Mouse (Mus musculus): ENCODE measurements around the gene Opa3. TPM values are rescaled to one million over a fixed set of nuclear protein-coding genes. Genes with fewer than 3 reads are reported as not detected.
"Not testable (repeated sequence)": the region's sequence is repeated elsewhere in the genome, so short reads cannot be mapped to it uniquely, and the experiment has no call there.

Opa3 gene
- total RNA-seq, 4 experiments from 2014 or later: 61.4 to 77.3 (median 68.1) TPM

- no peak for DNase-seq (ENCODE audit: low spot score)
Measured at GRCm38 (mm10) chr7:19279581-19280114, 51.5 kb downstream of the Opa3 start, which contains the start of gene Ppm1n. Gene Ppm1n (minus strand): TSS chr7:19280064.

- not testable (repeated sequence) for DNase-seq (ENCODE audit: low spot score)
Measured at GRCm38 (mm10) chr7:19281680-19282304, 53.7 kb downstream of the Opa3 start.

GRCm38 (mm10) chr7:19282385-19282784 is 54.3 kb downstream of the Opa3 start, which contains the start of gene Rtn2:
Gene Rtn2 (plus strand): TSS chr7:19282624.
- DNase-seq (ENCODE audit: low spot score): no peak

DNA sequence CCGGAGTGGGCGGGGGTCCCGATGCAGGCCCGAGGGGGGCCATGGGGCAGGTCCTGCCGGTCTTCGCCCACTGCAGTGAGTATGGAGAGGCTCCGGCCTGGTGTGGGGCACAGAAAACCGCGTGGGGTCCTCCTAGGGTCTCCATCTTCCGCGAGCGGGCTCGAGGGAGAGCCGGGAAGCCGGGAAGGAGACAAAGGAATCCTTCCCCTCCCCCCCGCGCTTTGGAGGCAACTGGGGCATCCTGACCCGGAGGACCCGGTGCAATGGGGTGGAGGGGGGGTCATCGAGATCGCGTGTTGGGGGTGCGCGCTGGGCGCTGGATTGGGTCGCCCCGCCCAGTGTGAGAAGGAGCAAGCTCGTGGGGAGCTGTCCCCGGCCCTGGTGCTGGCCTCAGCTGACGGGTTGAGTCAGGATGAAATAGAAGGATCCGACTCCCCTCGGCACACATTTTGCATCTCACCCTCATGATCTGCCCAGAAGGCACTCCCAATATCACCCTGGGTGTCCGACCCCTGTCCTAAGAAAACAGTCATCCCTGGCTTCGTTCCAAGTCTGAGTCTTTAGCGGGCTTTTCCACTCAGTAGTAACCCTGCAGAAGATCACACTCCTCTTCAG is 54.8 kb downstream of the Opa3 start:
- no peak for DNase-seq (ENCODE audit: low spot score)

DNA sequence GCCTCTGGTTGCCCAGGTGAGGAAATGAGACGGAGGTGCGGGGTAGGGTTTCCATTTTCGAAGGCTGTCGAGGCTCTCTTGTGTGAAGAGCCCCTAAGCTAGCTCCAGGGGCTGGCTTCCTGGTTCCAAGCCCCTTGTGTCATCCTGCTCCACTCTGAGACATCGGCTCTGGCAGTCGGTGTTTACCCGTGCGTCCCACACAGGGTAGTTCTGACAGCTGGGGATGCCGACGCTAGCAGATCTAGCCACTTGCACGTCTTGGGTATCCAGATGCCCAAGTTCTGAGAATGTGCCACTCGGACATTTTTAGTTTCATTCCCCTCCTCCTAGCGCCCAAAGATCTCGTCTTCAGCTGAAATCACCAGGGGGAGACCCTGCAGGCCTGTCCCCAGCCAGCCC is 55.3 kb downstream of the Opa3 start:
- DNase-seq (ENCODE audit: low spot score): no peak

DNA sequence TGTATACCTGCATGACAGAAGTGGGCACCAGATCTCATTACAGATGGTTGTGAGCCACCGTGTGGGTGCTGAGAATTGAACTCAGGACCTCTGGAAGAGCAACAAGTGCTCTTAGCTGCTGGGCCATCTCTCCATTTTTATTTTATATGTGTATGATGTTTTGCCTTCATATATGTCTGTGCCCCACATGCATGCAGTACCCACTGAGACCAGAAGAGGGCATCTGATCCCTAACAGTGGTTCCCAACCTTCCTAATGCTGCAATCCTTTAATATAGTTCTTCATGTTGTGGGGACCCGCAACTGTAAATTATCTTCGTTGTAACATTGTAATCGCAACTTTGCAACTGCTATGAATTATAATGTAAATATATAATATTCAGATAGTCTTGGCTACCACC is 56.6 kb downstream of the Opa3 start:
- DNase-seq (ENCODE audit: low spot score): no peak

GRCm38 (mm10) chr7:19290969-19291596 is 62.9 kb downstream of the Opa3 start:
- DNase-seq (ENCODE audit: low spot score): peak; percentile 59

GRCm38 (mm10) chr7:19295503-19296185 is 67.5 kb downstream of the Opa3 start:
- DNase-seq (ENCODE audit: low spot score): peak; percentile 97

GRCm38 (mm10) chr7:19297034-19297433 is 68.9 kb downstream of the Opa3 start:
- no peak for DNase-seq (ENCODE audit: low spot score)

DNA sequence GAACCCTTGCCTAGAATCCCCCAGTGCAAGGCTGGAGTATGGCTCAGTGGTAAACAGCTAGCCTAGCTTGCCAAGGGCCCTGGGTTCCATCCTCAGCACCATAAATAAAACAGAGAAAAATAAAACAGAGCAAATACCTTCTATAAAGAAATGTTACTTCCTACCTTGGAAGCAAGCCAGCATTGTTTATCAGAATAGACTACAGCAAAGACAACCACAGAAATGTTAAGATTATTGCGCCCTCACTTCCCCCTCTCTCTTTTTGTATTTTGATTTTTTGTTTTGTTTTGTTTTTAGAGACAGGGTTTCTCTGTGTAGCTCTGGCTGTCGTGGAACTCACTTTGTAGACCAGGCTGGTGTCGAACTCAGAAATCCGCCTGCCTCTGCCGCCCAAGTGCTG is 69.7 kb downstream of the Opa3 start:
- no peak for DNase-seq (ENCODE audit: low spot score)

GRCm38 (mm10) chr7:19299194-19299593 is 71.1 kb downstream of the Opa3 start:
- DNase-seq (ENCODE audit: low spot score): no peak

GRCm38 (mm10) chr7:19300501-19301421 is 72.6 kb downstream of the Opa3 start:
- peak; percentile 84 for DNase-seq (ENCODE audit: low spot score)

- no peak for DNase-seq (ENCODE audit: low spot score)
Measured at GRCm38 (mm10) chr7:19301461-19302263, 73.5 kb downstream of the Opa3 start.

DNA sequence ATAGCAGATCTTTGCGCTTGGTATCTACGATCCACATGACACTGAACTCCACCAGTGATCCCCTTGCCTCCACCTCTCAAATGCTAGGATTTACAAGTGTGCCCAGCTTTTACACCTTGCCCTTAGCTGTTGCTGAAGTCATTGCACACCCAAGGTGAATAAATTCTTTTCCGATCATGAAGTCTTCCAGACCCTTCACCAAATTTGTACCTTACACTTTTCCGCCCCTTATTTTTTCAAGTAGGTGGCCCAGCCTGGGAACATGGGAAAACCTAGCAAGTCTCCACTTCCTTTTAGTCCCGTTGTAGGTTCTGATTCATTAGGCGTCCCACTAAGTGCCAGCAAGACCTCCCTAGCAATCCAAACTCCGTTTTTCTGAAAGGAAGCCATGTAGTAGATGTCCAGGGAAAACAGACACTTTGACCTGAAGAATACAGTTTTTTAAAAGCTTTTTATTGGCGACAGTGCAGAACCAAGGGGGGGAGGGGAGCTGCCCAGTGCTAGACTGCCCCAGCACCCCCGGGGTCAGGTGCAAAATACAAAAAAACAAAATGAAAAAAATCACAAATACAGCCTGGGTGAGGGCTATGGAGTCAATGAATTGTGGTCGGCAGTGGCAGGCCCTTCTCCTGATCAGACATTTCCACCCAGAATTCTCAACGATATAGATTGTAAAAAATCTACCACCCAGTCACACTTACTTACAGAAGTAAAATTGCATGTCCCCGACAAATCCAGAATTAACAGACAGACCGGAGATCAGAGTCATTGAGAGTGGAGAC is 74.3 kb downstream of the Opa3 start:
- DNase-seq (ENCODE audit: low spot score): no peak

DNA sequence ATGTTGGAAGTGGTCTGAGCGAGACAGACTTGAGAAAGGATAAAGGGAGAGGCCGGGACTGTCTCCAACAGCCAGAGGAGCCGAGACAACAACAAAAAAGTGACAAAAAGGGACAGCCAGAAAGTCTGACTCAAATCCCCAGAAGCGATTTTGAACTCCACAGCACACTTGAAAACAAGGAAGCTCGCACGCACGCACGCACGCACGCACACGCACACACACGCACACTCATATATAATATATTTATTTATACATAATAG is 74.8 kb downstream of the Opa3 start:
- DNase-seq (ENCODE audit: low spot score): no peak

DNA sequence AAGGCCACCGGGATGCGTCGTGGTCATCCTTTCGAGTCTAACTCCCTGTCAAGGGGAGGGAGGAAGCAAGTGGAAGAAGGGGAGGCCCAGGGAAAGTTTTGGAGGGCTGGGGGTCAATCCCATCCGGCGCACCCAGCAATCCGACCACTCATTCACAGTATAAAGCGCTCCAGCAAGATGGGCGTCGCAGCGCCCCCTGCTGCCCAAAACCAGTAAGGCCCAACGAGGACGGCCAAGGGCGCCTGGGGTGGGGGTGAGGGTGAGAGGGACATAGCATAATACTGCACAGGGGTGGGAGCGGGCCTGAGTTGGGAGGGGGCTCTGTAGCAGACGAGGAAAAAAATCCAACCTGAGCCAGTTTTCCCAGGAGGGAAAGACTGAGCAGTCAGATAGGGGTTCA is 75.6 kb downstream of the Opa3 start:
- peak; percentile 71 for DNase-seq (ENCODE audit: low spot score)

DNA sequence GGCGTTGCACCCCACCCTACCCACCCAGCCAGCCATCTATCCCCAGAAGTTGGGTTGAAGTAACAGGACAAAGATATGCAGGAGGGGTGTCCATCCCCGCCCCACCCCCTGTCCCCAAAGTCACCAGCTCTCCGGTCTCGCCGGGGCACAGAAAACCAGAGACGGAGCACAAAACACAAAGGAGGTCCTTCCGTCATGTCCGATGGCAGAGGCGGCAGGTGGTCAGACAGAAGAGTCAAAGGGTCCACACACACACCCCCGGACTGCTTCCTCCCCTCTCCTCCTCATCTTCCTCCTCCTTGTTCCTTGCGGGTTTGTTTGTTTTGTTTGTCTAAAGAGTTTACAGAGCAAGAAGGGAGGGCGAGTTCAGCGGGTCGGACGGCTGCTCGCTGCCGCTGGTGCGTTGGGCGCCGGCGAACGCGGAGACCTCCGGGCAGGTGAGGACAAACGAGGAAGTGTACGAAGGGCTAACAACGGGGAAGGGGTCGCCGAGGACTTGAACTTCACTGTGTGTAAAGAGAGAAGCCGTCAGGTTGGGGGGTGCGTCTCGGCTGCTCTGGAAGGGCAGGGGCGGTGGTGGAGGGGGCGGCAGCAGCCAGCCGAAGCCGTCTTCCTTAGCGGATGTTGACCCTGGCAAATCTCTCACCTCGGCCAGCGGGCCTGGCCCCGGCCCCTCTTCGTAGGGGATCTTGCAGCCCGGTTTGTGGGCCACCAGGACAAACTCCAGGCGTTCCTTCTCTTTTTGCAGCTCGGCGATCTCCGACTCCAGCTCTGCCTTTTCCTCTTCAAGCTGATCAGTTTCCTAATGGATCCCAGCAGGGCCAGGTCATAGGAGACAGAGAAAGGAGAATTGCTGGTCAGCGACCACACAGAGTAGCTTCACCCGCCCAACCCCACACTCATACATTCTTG is 76.6 kb downstream of the Opa3 start:
- DNase-seq (ENCODE audit: low spot score): no peak

DNA sequence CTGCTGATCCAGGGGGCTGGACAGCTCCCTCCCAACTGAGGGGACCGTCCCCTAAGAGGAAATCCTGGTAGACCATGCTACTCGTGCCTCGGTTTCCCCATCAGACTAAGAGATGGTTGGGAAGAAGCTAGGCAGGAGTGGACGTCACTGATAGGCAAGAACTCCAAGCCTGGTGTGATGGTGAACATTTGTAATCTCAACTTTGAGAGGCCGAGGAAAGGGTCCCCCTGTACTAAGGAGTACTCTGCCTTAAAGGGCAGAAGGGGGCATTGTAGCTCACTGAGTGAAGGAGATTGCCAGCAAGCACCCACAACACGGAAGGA is 77.2 kb downstream of the Opa3 start:
- no peak for DNase-seq (ENCODE audit: low spot score)
